Mouse (Mus musculus) embryonic facial prominence, embryonic 14.5 days (tissue): ENCODE results near the gene 2200002D01Rik. TPM values are rescaled to one million over a fixed set of nuclear protein-coding genes. Genes with fewer than 3 reads are reported as not detected.
"Not testable (repeated sequence)": the region's sequence is repeated elsewhere in the genome, so short reads cannot be mapped to it uniquely, and the experiment has no call there.

Source experiments
- ATAC-seq: fragments of 200-750 bp; cut with Nextera tagmentation; 2 replicates; pipeline ENCODE4 v1.8.0; 2017; ENCODE audit warnings: low read depth, moderate number of reproducible peaks, moderate TSS enrichment
- DNase-seq: peaks from one replicate; pipeline ENCODE4 v3.0.0-alpha.2; 2015; ENCODE audit warnings: low spot score
- H3K27ac ChIP-seq: fragments of 300-500 bp; sonication (generic); replicated peaks from 2 replicates; pipeline ENCODE4 v1.5.1; 2014; ENCODE audit warnings: low read depth, mild to moderate bottlenecking, low read length, moderate library complexity
- H3K27me3 ChIP-seq: fragments of 300-500 bp; sonication (generic); replicated peaks from 2 replicates; pipeline ENCODE4 v1.6.1; 2014; ENCODE audit warnings: low read length; ENCODE audit not compliant: control insufficient read depth, insufficient read depth
- H3K36me3 ChIP-seq: fragments of 300-500 bp; sonication (generic); 2 replicates; pipeline ENCODE4 v1.6.1; 2014; ENCODE audit warnings: low read length, mixed read lengths; ENCODE audit not compliant: control insufficient read depth, insufficient read depth
- H3K4me1 ChIP-seq: fragments of 300-500 bp; sonication (generic); 2 replicates; pipeline ENCODE4 v1.6.1; 2014; ENCODE audit warnings: antibody characterized with exemption, low read length; ENCODE audit not compliant: control insufficient read depth, insufficient read depth
- H3K4me2 ChIP-seq: fragments of 300-500 bp; sonication (generic); 2 replicates; pipeline ENCODE4 v1.6.1; 2014; ENCODE audit warnings: low read depth, mild to moderate bottlenecking, low read length, moderate library complexity, mixed read lengths
- H3K4me3 ChIP-seq: fragments of 300-500 bp; sonication (generic); 2 replicates; pipeline ENCODE4 v1.5.1; 2014; ENCODE audit warnings: low read depth, mild to moderate bottlenecking, low read length
- H3K9ac ChIP-seq: fragments of 300-500 bp; sonication (generic); 2 replicates; pipeline ENCODE4 v1.6.1; 2014; ENCODE audit warnings: low read depth, mild to moderate bottlenecking, low read length, moderate library complexity, mixed read lengths
- H3K9me3 ChIP-seq: fragments of 300-500 bp; sonication (generic); 2 replicates; pipeline ENCODE4 v1.6.1; 2016; ENCODE audit warnings: low read length; ENCODE audit not compliant: control insufficient read depth
- WGBS: fragments of 180-500 bp; shearing (Covaris S2); extraction: QIAGEN DNeasy Blood & Tissue Kit; methylation state at CpG from one replicate; pipeline ENCODE4 v1.1.7; 2014; 5-methylcytosine and 5-hydroxymethylcytosine counted together
- polyA plus RNA-seq: library from polyadenylated mRNA; unstranded; fragments of >200 nt; fragmentation: Nextera tagmentation; extraction: Ambion mirVana; gene quantifications from 2 replicates; pipeline ENCODE4 v1.2.1, GENCODE M21; 2014

2200002D01Rik gene
- polyA plus RNA-seq, 1 experiment from 2014 or later, result 4.3 TPM

DNA sequence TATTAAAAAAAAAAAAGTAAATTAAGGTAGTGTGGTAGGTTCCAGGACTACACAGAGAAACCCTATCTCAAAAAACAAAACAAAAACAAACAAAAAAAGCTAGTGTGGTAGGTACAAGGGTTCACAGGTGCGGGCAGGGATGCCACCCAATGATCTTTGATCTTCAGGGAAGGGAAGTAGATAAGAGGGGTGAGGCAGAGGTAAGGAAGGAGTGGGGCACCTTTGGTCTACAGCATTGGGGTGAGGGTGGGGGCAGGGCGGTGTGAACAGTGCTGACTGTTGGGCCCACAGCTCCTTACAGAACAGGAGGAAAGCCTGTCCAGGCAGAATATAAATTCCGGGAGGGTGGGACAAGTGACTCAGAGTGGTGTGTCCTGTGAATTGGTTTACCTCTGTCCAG is 2.9 kb upstream of the 2200002D01Rik start:
- Histone ChIP-seq H3K36me3 (peaks cover 10% of the 10 kb centered on the region; the same call in 1 of the 2 replicates), H3K4me3 (no peak overlapping the region), H3K4me1 (no peaks in the 10 kb centered on the region), H3K4me2 (no peak overlapping the region), H3K9me3 (no peaks in the 10 kb centered on the region), H3K27ac (no peak overlapping the region), H3K27me3 (peaks cover 6% of the 10 kb centered on the region; the same call in 1 of the 2 replicates), H3K9ac (no peak overlapping the region)
- DNase-seq, result no peak
- WGBS, result 91% methylated on average over 2 of the region's 3 CpGs
- ATAC-seq, result no peak

DNA sequence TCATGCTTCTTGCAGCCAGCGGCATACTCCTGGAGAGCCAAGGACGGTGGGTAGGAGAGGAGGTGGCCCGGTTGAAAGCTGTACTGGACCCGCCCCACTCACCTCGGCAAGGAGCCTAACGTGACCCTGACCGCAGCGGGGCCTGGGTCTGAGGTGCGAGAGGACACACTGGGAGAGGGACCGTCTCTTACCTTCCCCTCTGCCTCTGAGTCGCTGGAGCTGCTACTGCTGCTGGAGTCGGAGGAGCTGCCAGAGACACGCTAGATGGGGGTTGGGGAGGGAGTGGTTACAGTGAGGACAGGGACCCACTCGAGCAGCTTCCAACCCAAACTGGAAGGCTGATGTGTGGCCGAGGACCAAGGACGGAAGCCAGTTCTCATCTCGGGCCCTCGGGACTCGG is 560 bp downstream of the 2200002D01Rik start:
- DNase-seq (no peak), ATAC-seq (no peak)
- 14% methylated on average over 18 of the region's 19 CpGs for WGBS

DNA sequence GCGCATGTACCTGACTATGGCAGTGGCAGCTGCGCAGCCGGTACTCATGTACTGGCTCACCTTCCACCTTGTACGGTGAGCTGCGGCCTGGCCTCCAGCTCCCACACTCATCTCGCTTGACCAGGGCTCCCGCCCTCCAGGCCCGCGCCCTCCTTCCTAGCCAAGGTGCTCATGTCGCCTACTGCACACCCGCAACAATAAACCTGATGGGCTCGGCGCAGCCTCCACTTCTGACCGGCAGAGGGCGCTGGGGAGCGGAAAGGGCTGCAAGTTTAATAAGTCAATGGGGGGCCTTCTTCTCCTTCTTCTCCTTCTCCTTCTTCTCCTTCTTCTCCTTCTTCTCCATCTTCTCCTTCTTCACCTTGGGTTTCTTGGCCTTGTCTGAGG is 959 bp downstream of the 2200002D01Rik start:
- WGBS, result 22% methylated on average over 14 of the region's 16 CpGs
- H3K4me1 ChIP-seq, result no peaks in the 10 kb centered on the region
- H3K9ac ChIP-seq, result no peak overlapping the region
- H3K9me3 ChIP-seq, result no peaks in the 10 kb centered on the region
- DNase-seq (peak; percentile 44), ATAC-seq (no peak; the same call in 1 of the 2 replicates)
- peaks cover 6% of the 10 kb centered on the region; the same call in 1 of the 2 replicates for H3K27me3 ChIP-seq
- no peak overlapping the region for H3K27ac ChIP-seq
- H3K4me2 ChIP-seq, result peak overlapping the region; percentile 50
- H3K4me3 ChIP-seq, result peak overlapping the region; percentile 21; the same call in 1 of the 2 replicates
- peaks cover 30% of the 10 kb centered on the region for H3K36me3 ChIP-seq

More for the DNA sequence above, 560 bp downstream of the 2200002D01Rik start:
- H3K9me3 ChIP-seq, result no peaks in the 10 kb centered on the region
- peaks cover 30% of the 10 kb centered on the region for H3K36me3 ChIP-seq
- no peak overlapping the region for H3K27ac ChIP-seq
- peaks cover 6% of the 10 kb centered on the region; the same call in 1 of the 2 replicates for H3K27me3 ChIP-seq
- peak overlapping the region; percentile 21 for H3K4me3 ChIP-seq
- H3K9ac ChIP-seq, result peak overlapping the region; percentile 14; the same call in 1 of the 2 replicates
- H3K4me2 ChIP-seq, result peak overlapping the region; percentile 50
- no peaks in the 10 kb centered on the region for H3K4me1 ChIP-seq

DNA sequence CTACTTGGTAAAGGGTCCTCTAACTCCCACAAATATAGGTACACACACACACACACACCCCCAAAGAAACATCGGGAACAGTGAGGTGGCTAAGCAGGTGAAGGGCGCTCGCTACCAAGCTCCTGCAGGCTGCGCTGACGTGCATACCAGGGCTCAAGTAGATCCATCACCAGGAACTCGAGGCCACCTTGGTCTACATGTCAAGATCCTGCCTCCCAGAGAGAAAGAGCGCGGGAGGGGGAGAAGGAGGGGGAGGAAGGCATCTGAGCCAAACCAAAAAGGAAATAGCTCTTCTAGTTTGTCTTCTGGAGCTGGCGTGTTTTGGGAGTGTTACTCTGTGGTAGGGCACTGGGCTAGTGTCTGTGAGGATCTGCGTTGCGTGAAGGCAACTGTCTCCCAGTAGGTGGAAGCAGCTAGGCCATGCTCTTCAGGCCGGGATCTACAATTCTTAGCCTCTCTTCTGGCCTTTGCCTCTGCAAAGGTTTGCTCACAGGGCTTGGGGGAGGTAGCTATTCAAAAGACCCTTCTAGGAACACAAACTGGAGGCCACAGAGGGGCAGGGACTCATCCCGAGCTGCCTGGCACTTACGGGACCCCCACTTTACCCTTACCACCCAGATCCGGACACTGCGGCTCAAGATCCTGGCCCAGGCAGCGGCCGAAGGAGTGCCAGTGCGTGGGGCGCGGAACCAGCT is 1.5 kb downstream of the 2200002D01Rik start:
- ATAC-seq, result no peak
- no peak for DNase-seq
- H3K9me3 ChIP-seq, result no peaks in the 10 kb centered on the region
- H3K27ac ChIP-seq, result no peak overlapping the region
- WGBS, result 83% methylated on average over 21 of the region's 21 CpGs
- no peak overlapping the region for H3K4me3 ChIP-seq
- H3K9ac ChIP-seq, result no peak overlapping the region
- 0 out of 2 replicates have a peak overlapping the region, but pooled peaks have one; percentile 3 for H3K4me2 ChIP-seq
- H3K27me3 ChIP-seq, result peaks cover 6% of the 10 kb centered on the region; the same call in 1 of the 2 replicates
- H3K36me3 ChIP-seq, result peaks cover 30% of the 10 kb centered on the region
- no peaks in the 10 kb centered on the region for H3K4me1 ChIP-seq

GRCm38 (mm10) chr7:29246015-29246414 is 2.3 kb downstream of the 2200002D01Rik start:
- WGBS, result 78% methylated on average over 5 of the region's 5 CpGs
- no peak for ATAC-seq

DNA sequence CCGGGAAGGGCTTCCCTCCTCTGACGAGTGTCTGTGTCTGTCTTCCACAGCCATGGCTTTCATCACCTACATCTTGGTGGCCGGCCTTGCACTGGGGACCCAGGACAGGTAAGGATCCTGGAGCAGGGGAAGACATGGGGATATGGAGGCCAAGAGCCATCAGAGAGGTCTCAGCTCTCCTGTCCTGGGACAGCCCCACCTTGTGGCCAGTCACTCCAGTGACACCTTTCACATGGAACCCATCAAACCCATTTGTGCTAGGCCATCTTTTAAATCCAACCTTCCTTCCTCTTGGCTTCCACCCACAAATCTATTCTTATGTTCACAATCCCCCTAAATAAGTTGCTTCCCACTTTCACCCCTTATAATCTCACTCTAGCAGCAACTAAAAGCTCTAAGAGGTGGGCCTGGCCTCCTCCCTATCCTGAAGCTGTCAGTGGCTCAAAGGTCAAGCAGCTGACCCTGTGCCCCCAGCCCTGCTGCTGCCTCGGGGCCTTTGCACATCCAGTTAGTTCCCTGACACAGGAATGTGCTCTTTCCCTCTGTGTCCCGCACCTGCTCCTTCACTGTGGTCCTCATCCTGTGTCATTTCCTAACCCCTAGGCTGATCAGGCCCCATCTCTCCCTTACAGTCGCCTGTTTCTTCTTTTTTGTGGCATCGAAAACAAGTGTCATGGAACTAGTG is 3.4 kb downstream of the 2200002D01Rik start:
- ATAC-seq, result no peak
- H3K36me3 ChIP-seq, result peaks cover 30% of the 10 kb centered on the region

More at GRCm38 (mm10) chr7:29246015-29246414, 2.3 kb downstream of the 2200002D01Rik start:
- Histone ChIP-seq H3K27ac (no peak overlapping the region), H3K4me2 (no peak overlapping the region), H3K27me3 (peaks cover 6% of the 10 kb centered on the region; the same call in 1 of the 2 replicates), H3K9me3 (no peaks in the 10 kb centered on the region), H3K36me3 (peaks cover 30% of the 10 kb centered on the region), H3K9ac (no peak overlapping the region), H3K4me3 (no peak overlapping the region), H3K4me1 (no peaks in the 10 kb centered on the region)
- no peak for DNase-seq

GRCm38 (mm10) chr7:29238019-29238967 is 10.0 kb downstream of the 2200002D01Rik start, which contains the start of gene Yif1b:
Yif1b (plus strand) TSS chr7:29238329.
- under 1% methylated on average over 60 of the region's 60 CpGs for WGBS

More for the DNA sequence above, 3.4 kb downstream of the 2200002D01Rik start:
- Histone ChIP-seq H3K27ac (no peak overlapping the region), H3K9me3 (no peaks in the 10 kb centered on the region), H3K27me3 (peaks cover 6% of the 10 kb centered on the region; the same call in 1 of the 2 replicates), H3K9ac (no peak overlapping the region), H3K4me1 (no peaks in the 10 kb centered on the region), H3K4me3 (no peak overlapping the region), H3K4me2 (no peak overlapping the region)
- DNase-seq, result no peak
- 70% methylated on average over 7 of the region's 7 CpGs for WGBS

GRCm38 (mm10) chr7:29237596-29237995 is 10.7 kb downstream of the 2200002D01Rik start:
- Histone ChIP-seq H3K27ac (peak overlapping the region; percentile 91), H3K4me2 (peak overlapping the region; percentile 55), H3K9ac (peak overlapping the region; percentile 62), H3K4me3 (peak overlapping the region; percentile 77)
- H3K27me3 ChIP-seq, DNase-seq, H3K9me3 ChIP-seq, ATAC-seq, H3K4me1 ChIP-seq, H3K36me3 ChIP-seq: not testable (repeated sequence)
- WGBS, result 26% methylated on average over 6 of the region's 6 CpGs

More at GRCm38 (mm10) chr7:29238019-29238967, 10.0 kb downstream of the 2200002D01Rik start, which contains the start of gene Yif1b:
- Histone ChIP-seq H3K27ac (peak within 1 kb of the TSS; percentile 91), H3K27me3 (no peaks in the 10 kb centered on the region), H3K4me1 (no peaks in the 10 kb centered on the region), H3K9ac (peak within 1 kb of the TSS; percentile 79), H3K36me3 (no peaks in the 10 kb centered on the region), H3K4me2 (peak within 1 kb of the TSS; percentile 87), H3K4me3 (peak within 1 kb of the TSS; percentile 77), H3K9me3 (no peaks in the 10 kb centered on the region)
- DNase-seq (peak; percentile 100), ATAC-seq (peak; percentile 97)
